Mouse (Mus musculus): ENCODE data around the gene Gm3488. TPM values are rescaled to one million over a fixed set of nuclear protein-coding genes. Genes with fewer than 3 reads are reported as not detected.
"Not testable (repeated sequence)": the region's sequence is repeated elsewhere in the genome, so short reads cannot be mapped to it uniquely, and the experiment has no call there.

Gene Gm3488
- 0.32 and 0.52 TPM in 2 replicates for polyA plus RNA-seq (2015; fragmentation: Nextera tagmentation; extraction: Ambion mirVana)

DNA sequence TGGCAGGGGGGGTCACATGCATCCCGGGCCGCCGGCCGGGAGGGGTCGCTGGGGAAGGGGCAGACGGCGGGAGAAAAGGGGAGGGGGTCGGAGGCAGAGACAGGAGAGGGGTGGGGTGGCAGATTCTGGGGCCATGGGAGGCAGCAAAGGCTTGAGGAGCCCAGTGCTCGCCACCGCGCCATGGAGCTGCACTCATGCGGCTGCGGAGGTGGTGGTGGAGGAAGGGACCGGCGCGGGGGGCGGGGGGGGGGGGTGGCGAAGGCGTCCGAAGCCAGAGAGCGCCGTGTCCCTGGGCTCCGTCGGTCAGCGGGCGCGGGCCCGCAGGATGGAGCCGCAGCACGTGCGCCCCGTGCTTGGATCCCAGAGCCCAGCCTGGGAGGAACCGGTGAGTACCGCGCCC, at the start of gene Gm3488:
TSS of gene Gm3488 (plus strand) at position 301 of the 400 bp plus-strand sequence.
- not testable (repeated sequence) for H3K4me3 ChIP-seq; H3K9ac ChIP-seq; H3K9me3 ChIP-seq (replicated peaks); H3K4me2 ChIP-seq; H3K27me3 ChIP-seq; H3K27ac ChIP-seq; H3K36me3 ChIP-seq; ATAC-seq (replicated peaks; ENCODE audit: insufficient number of reproducible peaks, insufficient read depth, low FRiP score, low read depth); H3K4me1 ChIP-seq (replicated peaks)
- no CpG with 5 or more reads among the region's 35 CpGs for WGBS

DNA sequence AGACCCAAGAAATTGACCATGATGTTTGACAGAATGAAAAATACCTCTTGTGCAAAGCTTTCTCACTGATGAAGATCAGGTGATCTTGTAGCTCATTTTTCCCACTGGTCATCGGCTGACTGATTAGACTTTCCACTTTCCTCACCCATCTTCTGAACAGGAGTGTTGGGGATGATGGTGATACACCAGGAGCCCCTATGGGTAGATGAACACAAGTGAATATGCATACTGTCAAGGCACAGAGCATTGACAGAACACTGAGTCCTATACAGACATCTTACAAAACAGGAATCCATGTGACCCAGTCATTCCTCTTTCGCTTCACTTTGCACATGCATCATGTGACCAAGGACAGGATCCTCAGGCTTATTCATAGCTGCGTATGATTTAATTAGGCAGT, 46.1 kb upstream of the Gm3488 start, which contains the start of gene Gm3194:
TSS of gene Gm3194 (minus strand) at position 101 of the 400 bp plus-strand sequence.
- H3K4me1 ChIP-seq (replicated peaks); H3K4me2 ChIP-seq; ATAC-seq (replicated peaks; ENCODE audit: insufficient number of reproducible peaks, insufficient read depth, low FRiP score, low read depth): not testable (repeated sequence)

DNA sequence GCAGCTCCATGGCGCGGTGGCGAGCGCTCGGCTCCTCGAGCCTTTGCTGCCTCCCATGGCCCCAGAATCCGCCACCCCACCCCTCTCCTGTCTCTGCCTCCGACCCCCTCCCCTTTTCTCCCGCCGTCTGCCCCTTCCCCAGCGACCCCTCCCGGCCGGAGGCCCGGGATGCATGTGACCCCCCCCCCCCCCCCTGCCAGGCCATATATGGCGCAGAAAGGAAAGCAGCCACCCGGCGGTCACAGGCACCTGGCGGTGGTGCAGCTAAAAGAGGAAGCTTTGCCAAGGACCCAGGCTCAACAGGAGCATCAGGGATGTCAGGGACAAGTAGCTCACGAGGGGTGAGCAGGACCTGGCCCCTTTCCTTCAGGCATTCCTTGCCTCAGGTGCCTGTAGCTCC, 41.0 kb upstream of the Gm3488 start:
- not testable (repeated sequence) for H3K36me3 ChIP-seq; H3K4me1 ChIP-seq (replicated peaks); H3K9me3 ChIP-seq (replicated peaks); H3K4me3 ChIP-seq; H3K9ac ChIP-seq; H3K4me2 ChIP-seq; H3K27ac ChIP-seq; H3K27me3 ChIP-seq; ATAC-seq (replicated peaks; ENCODE audit: insufficient number of reproducible peaks, insufficient read depth, low FRiP score, low read depth)
- WGBS = no CpG with 5 or more reads among the region's 19 CpGs

More for the DNA sequence above, 46.1 kb upstream of the Gm3488 start, which contains the start of gene Gm3194:
- H3K27me3 ChIP-seq; H3K27ac ChIP-seq; H3K4me3 ChIP-seq; H3K36me3 ChIP-seq; H3K9me3 ChIP-seq (replicated peaks); H3K9ac ChIP-seq: not testable (repeated sequence)
- WGBS = no CpG with 5 or more reads among the region's 3 CpGs

DNA sequence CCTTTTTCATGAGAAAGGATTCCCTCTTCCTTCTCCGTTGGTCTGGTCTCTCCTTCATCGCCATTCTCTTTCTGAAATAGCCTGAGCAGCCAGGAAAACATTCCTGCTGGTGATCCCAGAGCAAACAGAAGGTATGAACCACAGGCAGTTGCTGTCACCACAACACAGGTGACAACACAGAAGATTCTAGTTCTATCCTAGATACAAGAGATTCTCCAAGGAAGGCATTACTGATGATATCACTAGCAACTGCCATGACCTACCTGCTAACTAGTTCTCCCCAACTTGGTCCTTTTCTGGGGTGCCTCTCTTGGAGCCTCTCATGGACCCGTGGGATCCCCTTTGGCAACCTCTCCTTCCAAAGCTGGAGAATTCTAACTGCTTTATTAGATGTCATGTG, 23.7 kb upstream of the Gm3488 start, which contains the start of gene Gm8246:
TSS of gene Gm8246 (minus strand) at position 101 of the 400 bp plus-strand sequence.
- not testable (repeated sequence) for H3K36me3 ChIP-seq; H3K27ac ChIP-seq; H3K4me1 ChIP-seq (replicated peaks); H3K27me3 ChIP-seq; H3K9ac ChIP-seq; H3K4me2 ChIP-seq; ATAC-seq (replicated peaks; ENCODE audit: insufficient number of reproducible peaks, insufficient read depth, low FRiP score, low read depth); H3K4me3 ChIP-seq; H3K9me3 ChIP-seq (replicated peaks)
- no CpG with 5 or more reads among the region's 3 CpGs for WGBS

DNA sequence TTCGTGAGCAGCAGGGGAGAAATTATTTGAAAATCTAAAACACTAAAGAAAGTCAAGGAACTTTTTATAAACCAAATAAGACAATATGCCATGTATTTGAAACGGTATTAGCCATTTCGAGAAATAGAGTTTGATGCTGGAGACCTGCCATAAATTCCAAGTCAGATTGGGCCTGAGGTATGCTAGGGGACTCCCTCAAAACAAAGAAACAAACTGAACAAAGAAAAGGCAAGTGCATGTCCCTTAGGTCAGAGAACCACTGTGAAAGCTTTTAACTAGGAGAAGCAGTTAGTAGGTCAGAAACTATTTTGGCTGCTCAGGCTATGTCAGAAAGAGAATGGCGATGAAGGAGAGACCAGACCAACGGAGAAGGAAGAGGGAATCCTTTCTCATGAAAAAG, 17.6 kb upstream of the Gm3488 start, which contains the start of gene Gm3187:
TSS of gene Gm3187 (plus strand) at position 301 of the 400 bp plus-strand sequence.
- H3K9me3 ChIP-seq (replicated peaks) = not testable (repeated sequence)

DNA sequence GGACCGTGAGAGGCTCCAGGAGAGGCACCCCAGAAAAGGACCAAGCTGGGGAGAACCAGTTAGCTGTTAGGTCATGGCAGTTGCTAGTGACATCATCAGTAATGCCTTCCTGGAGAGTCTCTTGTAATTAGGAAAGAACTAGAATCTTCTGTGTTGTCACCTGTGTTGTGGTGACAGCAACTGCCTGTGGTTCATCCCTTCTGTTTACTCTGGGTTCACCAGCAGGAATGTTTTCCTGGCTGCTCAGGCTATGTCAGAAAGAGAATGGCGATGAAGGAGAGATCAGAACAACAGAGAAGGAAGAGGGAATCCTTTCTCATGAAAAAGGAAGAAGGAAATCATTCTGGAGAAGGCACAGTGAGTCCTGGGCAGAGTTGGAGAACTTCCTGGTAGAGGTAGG, 36.7 kb downstream of the Gm3488 start, which contains the start of gene Gm3532:
TSS of gene Gm3532 (plus strand) at position 301 of the 400 bp plus-strand sequence.
- ATAC-seq (replicated peaks; ENCODE audit: insufficient number of reproducible peaks, insufficient read depth, low FRiP score, low read depth) = not testable (repeated sequence)

More for the DNA sequence above, 17.6 kb upstream of the Gm3488 start, which contains the start of gene Gm3187:
- not testable (repeated sequence) for H3K27me3 ChIP-seq; H3K4me2 ChIP-seq; H3K36me3 ChIP-seq; H3K27ac ChIP-seq; H3K4me1 ChIP-seq (replicated peaks); ATAC-seq (replicated peaks; ENCODE audit: insufficient number of reproducible peaks, insufficient read depth, low FRiP score, low read depth); H3K4me3 ChIP-seq; H3K9ac ChIP-seq
- 69% methylated on average over 5 of the region's 5 CpGs for WGBS

More for the DNA sequence above, 36.7 kb downstream of the Gm3488 start, which contains the start of gene Gm3532:
- no CpG with 5 or more reads among the region's 2 CpGs for WGBS
- H3K9ac ChIP-seq; H3K9me3 ChIP-seq (replicated peaks); H3K4me3 ChIP-seq; H3K4me2 ChIP-seq; H3K4me1 ChIP-seq (replicated peaks); H3K27me3 ChIP-seq; H3K36me3 ChIP-seq; H3K27ac ChIP-seq: not testable (repeated sequence)

Other genes starting within 250 kb of the Gm3488 start
- not detected in 2 replicates for gene Gm3526, start 241.1 kb upstream of the Gm3488 start, polyA plus RNA-seq (2015; fragmentation: Nextera tagmentation; extraction: Ambion mirVana)
- gene Gm3542, start 166.7 kb upstream of the Gm3488 start, polyA plus RNA-seq (2015; fragmentation: Nextera tagmentation; extraction: Ambion mirVana) = not detected in 2 replicates
- gene Gm3500, start 112.6 kb upstream of the Gm3488 start, polyA plus RNA-seq (2015; fragmentation: Nextera tagmentation; extraction: Ambion mirVana) = 0.08 TPM in 1 of 2 replicates, not detected in the other
- 0.19 and 0.23 TPM in 2 replicates for gene Gm3194, start 46.2 kb upstream of the Gm3488 start, polyA plus RNA-seq (2015; fragmentation: Nextera tagmentation; extraction: Ambion mirVana)
- gene Gm8246, start 23.8 kb upstream of the Gm3488 start, polyA plus RNA-seq (2015; fragmentation: Nextera tagmentation; extraction: Ambion mirVana) = not detected in 2 replicates
- not detected in 2 replicates for gene Gm3187, start 17.5 kb upstream of the Gm3488 start, polyA plus RNA-seq (2015; fragmentation: Nextera tagmentation; extraction: Ambion mirVana)
- not detected in 2 replicates for gene Gm3532, start 36.8 kb downstream of the Gm3488 start, polyA plus RNA-seq (2015; fragmentation: Nextera tagmentation; extraction: Ambion mirVana)
- gene Gm8265, start 131.4 kb downstream of the Gm3488 start, polyA plus RNA-seq (2015; fragmentation: Nextera tagmentation; extraction: Ambion mirVana) = not detected in 2 replicates
- not detected in 2 replicates for gene Gm9603, start 185.8 kb downstream of the Gm3488 start, polyA plus RNA-seq (2015; fragmentation: Nextera tagmentation; extraction: Ambion mirVana)
- not detected in 2 replicates for gene Gm3373, start 239.9 kb downstream of the Gm3488 start, polyA plus RNA-seq (2015; fragmentation: Nextera tagmentation; extraction: Ambion mirVana)